Mouse (Mus musculus) naive thymus-derived CD4-positive, alpha-beta T cell, adult 5 months (primary cell): ENCODE data around the gene Ang2. TPM values are rescaled to one million over a fixed set of nuclear protein-coding genes. Genes with fewer than 3 reads are reported as not detected.

Source experiments
- polyA plus RNA-seq: library from polyadenylated mRNA; unstranded; fragments of 100-300 nt; shearing (Covaris generic); gene quantifications from one replicate; pipeline ENCODE4 v1.2.1, GENCODE M21; 2017

The Ang2 gene
- not detected for polyA plus RNA-seq

GRCm38 (mm10) chr14:51199098-51200023, at the start of gene Ang2:
Gene Ang2 (minus strand): TSS chr14:51199148.

GRCm38 (mm10) chr14:51203115-51203514, 4.2 kb upstream of the Ang2 start, which contains the start of gene Ear14:
Gene Ear14 (plus strand): TSS chr14:51203391.

GRCm38 (mm10) chr14:51161976-51162375, 37.0 kb downstream of the Ang2 start, which contains the start of gene Rnase2b:
Gene Rnase2b (plus strand): TSS chr14:51162260.

GRCm38 (mm10) chr14:51146685-51147084, 52.3 kb downstream of the Ang2 start, which contains the start of gene Rnase1:
Gene Rnase1 (minus strand): TSS chr14:51146785.

Other genes with a start within 250 kb of the Ang2 start
- gene Pnp2, start 243.2 kb downstream of the Ang2 start, polyA plus RNA-seq, result not detected
- not detected for gene Rnase10, start 191.4 kb downstream of the Ang2 start, polyA plus RNA-seq
- gene Rnase9, start 157.3 kb downstream of the Ang2 start, polyA plus RNA-seq, result not detected
- gene Rnase11, start 149.0 kb downstream of the Ang2 start, polyA plus RNA-seq, result not detected
- not detected for gene Rnase12, start 141.5 kb downstream of the Ang2 start, polyA plus RNA-seq
- 0.09 TPM for gene Olfr750, start 124.7 kb downstream of the Ang2 start, polyA plus RNA-seq
- 0.39 TPM for gene Rnase4, start 108.1 kb downstream of the Ang2 start, polyA plus RNA-seq
- not detected for gene Ang, start 108.0 kb downstream of the Ang2 start, polyA plus RNA-seq
- gene Eddm3b, start 84.7 kb downstream of the Ang2 start, polyA plus RNA-seq, result not detected
- not detected for gene Rnase6, start 75.2 kb downstream of the Ang2 start, polyA plus RNA-seq
- gene Rnase1, start 52.4 kb downstream of the Ang2 start, polyA plus RNA-seq, result not detected
- not detected for gene Rnase2b, start 36.9 kb downstream of the Ang2 start, polyA plus RNA-seq
- not detected for gene Ear14, start 4.2 kb upstream of the Ang2 start, polyA plus RNA-seq
- gene Rnase2a, start 57.0 kb upstream of the Ang2 start, polyA plus RNA-seq, result not detected
- not detected for gene Gm7247, start 162.6 kb upstream of the Ang2 start, polyA plus RNA-seq
- gene Vmn2r88, start 211.7 kb upstream of the Ang2 start, polyA plus RNA-seq, result not detected